22 mouse cellular contexts compared by ENCODE assay signal in genomic region chr11:121134600-121134999, GRCm38 (mm10). TPM values are rescaled to one million over a fixed set of nuclear protein-coding genes. Genes with fewer than 3 reads are reported as not detected.
"Had no signal": no experiment of that assay in that cellular context is flagged by ENCODE, and none has a peak within 500 bp of the region (broad histone marks: within the 10 kb centered on the region; RNA-seq: fewer than 3 reads in every experiment).

No protein-coding gene starts in this region.

- H3K36me3 ChIP-seq: liver, embryonic 13.5 days; liver, embryonic 15.5 days; midbrain, embryonic 13.5 days; midbrain, embryonic 15.5 days; neural tube, embryonic 12.5 days had no signal

- H3K27ac ChIP-seq: liver, embryonic 13.5 days; liver, embryonic 15.5 days; macrophage; midbrain, embryonic 13.5 days; midbrain, embryonic 15.5 days; neural tube, embryonic 12.5 days had no signal

- DNase-seq: liver, embryonic 13.5 days; liver, postnatal 0 days; lung, adult 2 months; lung, postnatal 36 days; right cerebral cortex, postnatal 14 days; spleen, adult 18-20 months; thymus, adult 18-20 months; thymus, postnatal 14 days; thymus, postnatal 36 days had no signal

- H3K27me3 ChIP-seq: liver, embryonic 13.5 days; midbrain, embryonic 13.5 days; midbrain, embryonic 15.5 days; neural tube, embryonic 12.5 days had no signal

- H3K9ac ChIP-seq: liver, embryonic 13.5 days; liver, embryonic 15.5 days; liver, postnatal 0 days; midbrain, embryonic 13.5 days; midbrain, embryonic 15.5 days; neural tube, embryonic 12.5 days had no signal

- H3K4me1 ChIP-seq: midbrain, embryonic 13.5 days; midbrain, embryonic 15.5 days; neural tube, embryonic 12.5 days had no signal

- H3K9me3 ChIP-seq: liver, embryonic 13.5 days; liver, embryonic 15.5 days; megakaryocyte, embryonic 14.5 days; midbrain, embryonic 13.5 days; midbrain, embryonic 15.5 days; neural tube, embryonic 12.5 days had no signal

- ATAC-seq: liver, postnatal 0 days; lung, postnatal 0 days; midbrain, embryonic 13.5 days; midbrain, embryonic 15.5 days had no signal

- H3K4me2 ChIP-seq: liver, embryonic 13.5 days; liver, embryonic 15.5 days; midbrain, embryonic 11.5 days; midbrain, embryonic 13.5 days; midbrain, embryonic 15.5 days; neural tube, embryonic 12.5 days had no signal

- H3K4me3 ChIP-seq: liver, embryonic 13.5 days; liver, embryonic 15.5 days; megakaryocyte, embryonic 14.5 days; midbrain, embryonic 13.5 days; midbrain, embryonic 15.5 days; neural tube, embryonic 12.5 days had no signal

RNA-seq across cellular contexts. Expression of gene Tex19.1, which starts 11.3 kb away (rescaled TPM):
- polyA plus RNA-seq: liver, postnatal 0 days; lung, adult 2 months; lung, postnatal 0 days; macrophage; midbrain, embryonic 11.5 days; midbrain, embryonic 13.5 days; midbrain, embryonic 15.5 days; midbrain, postnatal 0 days; neural tube, embryonic 12.5 days; neural tube, embryonic 14.5 days; stomach, embryonic 14.5 days; stomach, embryonic 16.5 days; thymus, postnatal 0 days had no signal

RNA-seq across cellular contexts. Expression of gene Tex19.2, which starts 16.1 kb away (rescaled TPM):
- polyA plus RNA-seq: liver, postnatal 0 days; lung, adult 2 months; lung, postnatal 0 days; macrophage; midbrain, embryonic 11.5 days; midbrain, embryonic 13.5 days; midbrain, embryonic 15.5 days; midbrain, postnatal 0 days; neural tube, embryonic 12.5 days; neural tube, embryonic 14.5 days; stomach, embryonic 14.5 days; stomach, embryonic 16.5 days had no signal

RNA-seq across cellular contexts. Expression of gene Uts2r, which starts 25.5 kb away (rescaled TPM):
- polyA plus RNA-seq: liver, embryonic 13.5 days; liver, postnatal 0 days; lung, postnatal 0 days; macrophage; midbrain, embryonic 11.5 days; stomach, embryonic 14.5 days had no signal

RNA-seq across cellular contexts. Expression of gene Sectm1a, which starts 53.6 kb away (rescaled TPM):
- polyA plus RNA-seq: lung, adult 2 months; macrophage; midbrain, embryonic 11.5 days; midbrain, embryonic 13.5 days; midbrain, embryonic 15.5 days; midbrain, postnatal 0 days; neural tube, embryonic 12.5 days; neural tube, embryonic 14.5 days; stomach, embryonic 14.5 days had no signal
